Mouse (Mus musculus): ENCODE measurements at regions not wholly inside any gene's neighbourhood (a gene's known extent, or its start where the extent isn't known, plus 50 kb on each side); places are given as distances from the start of the nearest gene placed in this dataset.

- DNase-seq, result no peak
These were observed 343.8 kb upstream of the Hs6st1 start for GRCm38 (mm10) chr1:35724366-35724900.

GRCm38 (mm10) chr1:35726596-35726995 lies 341.6 kb upstream of the Hs6st1 start:
- DNase-seq, result peak; percentile 73 to 78

- no peak for DNase-seq
These were observed 340.8 kb upstream of the Hs6st1 start for GRCm38 (mm10) chr1:35727310-35727990.

- DNase-seq, result no peak
These were observed 338.4 kb upstream of the Hs6st1 start for GRCm38 (mm10) chr1:35729785-35730295.

- no peak for DNase-seq
These were observed 337.9 kb upstream of the Hs6st1 start for GRCm38 (mm10) chr1:35730309-35730708.

- no peak for DNase-seq
These were observed 332.0 kb upstream of the Hs6st1 start for GRCm38 (mm10) chr1:35736247-35736646.

GRCm38 (mm10) chr1:35749603-35750002 lies 318.6 kb upstream of the Hs6st1 start:
- DNase-seq, result no peak

GRCm38 (mm10) chr1:35750092-35750521 lies 318.1 kb upstream of the Hs6st1 start:
- DNase-seq, result no peak

- DNase-seq, result no peak
These were observed 315.6 kb upstream of the Hs6st1 start for GRCm38 (mm10) chr1:35752636-35753035.

GRCm38 (mm10) chr1:35754170-35754569 lies 314.0 kb upstream of the Hs6st1 start:
- DNase-seq, result no peak

- no peak for DNase-seq
These were observed 309.2 kb upstream of the Hs6st1 start for GRCm38 (mm10) chr1:35759010-35759409.

- no peak for DNase-seq
These were observed 308.6 kb upstream of the Hs6st1 start for GRCm38 (mm10) chr1:35759600-35759999.

- DNase-seq, result no peak
These were observed 305.1 kb upstream of the Hs6st1 start for GRCm38 (mm10) chr1:35763051-35763450.

GRCm38 (mm10) chr1:35763456-35763855 lies 304.7 kb upstream of the Hs6st1 start:
- DNase-seq, result peak in 1 of 2 experiments; percentile 5

GRCm38 (mm10) chr1:35764068-35764467 lies 304.1 kb upstream of the Hs6st1 start:
- no peak for DNase-seq

- DNase-seq, result peak in 1 of 2 experiments; percentile 4
These were observed 302.5 kb upstream of the Hs6st1 start for GRCm38 (mm10) chr1:35765692-35766091.

- DNase-seq, result no peak
These were observed 301.9 kb upstream of the Hs6st1 start for GRCm38 (mm10) chr1:35766271-35766670.

GRCm38 (mm10) chr1:35772567-35772966 lies 295.6 kb upstream of the Hs6st1 start:
- DNase-seq, result no peak

- no peak for DNase-seq
These were observed 293.6 kb upstream of the Hs6st1 start for GRCm38 (mm10) chr1:35774566-35774965.

- no peak for DNase-seq
These were observed 285.5 kb upstream of the Hs6st1 start for GRCm38 (mm10) chr1:35782668-35783067.

GRCm38 (mm10) chr1:35783427-35783826 lies 284.8 kb upstream of the Hs6st1 start:
- no peak for DNase-seq

- no peak for DNase-seq
These were observed 282.0 kb upstream of the Hs6st1 start for GRCm38 (mm10) chr1:35786241-35786640.

GRCm38 (mm10) chr1:35786668-35787213 lies 281.5 kb upstream of the Hs6st1 start:
- DNase-seq, result no peak

GRCm38 (mm10) chr1:35797064-35797463 lies 271.1 kb upstream of the Hs6st1 start:
- no peak for DNase-seq

All from thymus, postnatal 36 days (tissue).